Mouse (Mus musculus) ZHBTc4 (cell line): ENCODE data around the gene Fam240a.

Experiments used
- DNase-seq: peaks from one replicate; pipeline ENCODE4 v3.0.0-alpha.2; 2011; ENCODE audit warnings: low read depth, low spot score

Gene Fam240a

GRCm38 (mm10) chr9:110945343-110945742 lies 28.7 kb upstream of the Fam240a start:
- peak; percentile 57 for DNase-seq

- peak; percentile 82 for DNase-seq
These were observed 27.6 kb upstream of the Fam240a start for GRCm38 (mm10) chr9:110944265-110944664.

GRCm38 (mm10) chr9:110937506-110938490 lies 21.1 kb upstream of the Fam240a start:
- DNase-seq: no peak

GRCm38 (mm10) chr9:110935941-110936340 lies 19.3 kb upstream of the Fam240a start:
- no peak for DNase-seq

- DNase-seq: no peak
These were observed 17.3 kb upstream of the Fam240a start for GRCm38 (mm10) chr9:110933850-110934437.

GRCm38 (mm10) chr9:110931573-110931972 lies 14.9 kb upstream of the Fam240a start:
- no peak for DNase-seq

- peak; percentile 87 for DNase-seq
These were observed 6.1 kb upstream of the Fam240a start for GRCm38 (mm10) chr9:110922759-110923158.

- DNase-seq: no peak
These were observed 4.2 kb upstream of the Fam240a start for GRCm38 (mm10) chr9:110920665-110921419.

GRCm38 (mm10) chr9:110915466-110915865 lies 1.2 kb downstream of the Fam240a start:
- DNase-seq: no peak

GRCm38 (mm10) chr9:110914631-110915236 lies 1.9 kb downstream of the Fam240a start:
- DNase-seq: peak; percentile 58

- DNase-seq: no peak
These were observed 7.2 kb downstream of the Fam240a start for GRCm38 (mm10) chr9:110909371-110909967.

GRCm38 (mm10) chr9:110908631-110909016 lies 8.0 kb downstream of the Fam240a start:
- DNase-seq: no peak

- DNase-seq: no peak
These were observed 8.6 kb downstream of the Fam240a start for GRCm38 (mm10) chr9:110907838-110908630.

- DNase-seq: no peak
These were observed 9.3 kb downstream of the Fam240a start for GRCm38 (mm10) chr9:110907201-110907837.

- no peak for DNase-seq
These were observed 14.4 kb downstream of the Fam240a start for GRCm38 (mm10) chr9:110902271-110902670.

- no peak for DNase-seq
These were observed 15.5 kb downstream of the Fam240a start for GRCm38 (mm10) chr9:110901204-110901603.

GRCm38 (mm10) chr9:110899451-110900008 lies 17.1 kb downstream of the Fam240a start:
- DNase-seq: no peak

GRCm38 (mm10) chr9:110896595-110896994 lies 20.1 kb downstream of the Fam240a start:
- peak; percentile 81 for DNase-seq

GRCm38 (mm10) chr9:110895994-110896393 lies 20.7 kb downstream of the Fam240a start:
- DNase-seq: no peak

- DNase-seq: peak; percentile 46
These were observed 21.2 kb downstream of the Fam240a start for GRCm38 (mm10) chr9:110895507-110895906.
